Mouse (Mus musculus): ENCODE measurements around the gene Spata13. TPM values are rescaled to one million over a fixed set of nuclear protein-coding genes. Genes with fewer than 3 reads are reported as not detected.

Spata13 gene
- 1 to 10 TPM; 3.8 to 4.9 TPM for total RNA-seq (2021)
- long read RNA-seq, experiment 1, partial matches to known transcripts, result 0 of 1 reads
- long read RNA-seq, experiment 1, other reads (novel, unspliced or antisense), result 1 of 1 reads
- long read RNA-seq, experiment 2, full-length matches to known transcripts, result 1 of 2 reads
- long read RNA-seq, experiment 2, partial matches to known transcripts, result 0 of 2 reads
- long read RNA-seq, experiment 2, other reads (novel, unspliced or antisense), result 1 of 2 reads

DNA sequence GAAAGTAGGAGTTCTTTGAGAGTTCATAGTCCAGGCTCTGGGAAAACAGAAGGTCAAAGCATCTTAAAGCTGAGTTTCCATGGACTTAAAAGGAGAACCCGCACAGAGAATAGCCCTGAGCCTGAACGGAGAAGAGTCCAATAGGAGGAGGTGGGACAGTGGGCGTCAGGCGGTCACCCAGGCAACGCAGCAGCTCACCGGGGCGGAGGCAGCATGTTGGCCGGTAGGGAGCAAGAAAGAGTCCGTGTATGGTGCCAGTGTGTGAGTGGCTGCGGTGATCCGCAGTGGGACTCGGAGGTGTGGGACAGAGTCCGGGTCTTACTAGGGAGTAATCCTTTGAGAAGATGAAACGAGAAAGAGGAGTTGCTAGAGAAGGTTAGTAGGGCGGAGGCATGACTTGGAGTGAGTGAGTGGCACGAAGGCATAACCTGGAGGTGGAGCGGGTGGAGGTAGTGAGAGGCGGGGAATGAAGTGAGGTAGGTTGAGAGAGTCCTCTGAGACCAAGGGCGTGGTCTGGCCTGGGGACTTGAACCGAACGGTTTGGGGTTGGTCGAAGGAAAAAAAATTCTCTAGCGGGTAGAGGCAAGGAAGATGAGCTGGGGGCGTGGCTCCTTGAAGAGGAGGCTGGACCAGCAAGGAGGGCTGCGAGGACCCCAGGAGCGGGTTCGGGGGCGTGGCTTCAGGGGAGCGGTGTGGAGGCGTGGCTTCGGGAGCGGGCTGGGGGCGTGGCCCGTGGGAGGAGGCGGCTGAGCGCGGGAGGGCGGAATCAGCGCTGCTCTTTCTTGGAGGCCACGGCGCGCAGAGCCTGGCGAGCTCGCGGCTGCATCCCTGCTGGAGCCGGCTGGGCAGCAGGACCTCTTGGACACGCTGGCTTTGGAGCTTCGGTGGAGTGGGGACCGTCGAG, at the start of gene Spata13:
Spata13 (plus strand) TSS at position 41 of the 904 bp plus-strand sequence.
- DNase-seq, result peak; percentile 74

DNA sequence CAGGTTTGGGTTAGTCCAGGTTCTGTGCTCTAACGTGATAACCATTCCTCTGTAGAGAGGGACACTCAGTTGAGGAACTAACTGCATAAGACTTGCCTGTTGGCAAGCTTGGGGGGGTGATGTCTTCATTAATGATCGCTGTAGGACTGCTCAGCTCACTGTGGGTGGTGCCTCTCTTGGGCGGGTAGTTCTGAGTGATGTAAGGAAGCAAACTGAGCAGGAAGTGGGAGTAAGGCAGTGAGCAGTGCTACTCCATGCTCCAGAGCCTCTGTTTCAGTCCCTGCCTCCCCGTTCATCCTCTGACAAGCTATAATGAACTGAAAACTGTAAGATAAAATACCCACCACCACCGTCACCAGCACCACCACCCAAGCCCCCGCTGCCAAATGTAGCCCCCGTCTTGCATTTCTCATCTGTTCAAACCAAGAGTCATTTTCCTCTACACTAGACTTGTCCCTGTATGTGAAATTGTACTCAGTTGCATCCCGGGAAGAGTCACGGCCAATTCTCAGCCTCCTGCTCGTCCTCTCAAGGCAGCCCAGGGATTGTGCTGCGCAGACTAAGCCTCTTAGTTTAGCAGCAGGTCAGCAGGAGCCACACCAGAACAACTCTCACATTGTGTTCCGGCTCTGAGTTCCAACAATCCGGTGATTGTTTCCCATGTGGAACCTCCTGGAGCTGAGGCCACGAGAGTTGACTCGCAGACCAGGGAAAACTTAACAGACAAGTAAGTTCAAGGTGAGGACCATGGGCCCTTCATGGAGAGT, 46.9 kb upstream of the Spata13 start:
- DNase-seq, result no peak

DNA sequence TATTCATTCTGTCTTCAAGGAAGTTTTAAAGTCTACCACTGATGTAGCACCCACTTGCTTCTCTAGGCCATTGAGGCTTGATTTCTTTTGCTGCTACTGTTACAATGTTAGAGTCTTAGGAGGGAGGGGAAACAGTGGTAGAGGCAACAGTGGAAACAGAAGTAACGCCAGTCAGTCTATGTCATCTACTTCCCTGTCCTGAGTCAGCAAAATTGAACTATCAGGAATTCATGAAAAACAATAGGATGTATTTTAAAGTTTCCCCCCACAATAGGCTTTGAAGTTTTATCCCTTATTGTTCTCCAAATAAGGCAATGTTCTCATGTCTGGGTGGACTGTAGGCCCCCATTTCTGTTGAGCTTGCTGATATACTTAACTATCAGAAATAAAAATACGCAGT, 44.8 kb upstream of the Spata13 start:
- DNase-seq, result no peak

DNA sequence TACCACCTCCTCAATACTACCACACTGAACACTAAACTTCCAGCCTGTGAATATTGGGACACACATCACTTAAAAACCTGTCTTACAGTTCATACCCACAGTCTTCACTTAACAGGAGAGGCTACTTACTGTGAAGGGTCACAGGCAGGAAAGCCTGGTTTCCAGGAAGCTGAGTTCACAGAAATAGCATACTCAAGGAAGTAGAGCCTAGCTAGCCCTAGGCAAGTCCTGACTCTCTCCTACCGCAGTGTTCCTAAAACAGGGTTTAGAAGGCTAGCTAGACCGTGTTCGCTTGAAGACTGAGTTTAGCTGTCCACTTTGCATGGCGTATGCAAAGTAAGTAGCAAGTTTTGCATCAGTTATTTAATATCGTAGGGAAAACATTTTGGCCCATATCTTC, 41.5 kb upstream of the Spata13 start:
- no peak for DNase-seq

DNA sequence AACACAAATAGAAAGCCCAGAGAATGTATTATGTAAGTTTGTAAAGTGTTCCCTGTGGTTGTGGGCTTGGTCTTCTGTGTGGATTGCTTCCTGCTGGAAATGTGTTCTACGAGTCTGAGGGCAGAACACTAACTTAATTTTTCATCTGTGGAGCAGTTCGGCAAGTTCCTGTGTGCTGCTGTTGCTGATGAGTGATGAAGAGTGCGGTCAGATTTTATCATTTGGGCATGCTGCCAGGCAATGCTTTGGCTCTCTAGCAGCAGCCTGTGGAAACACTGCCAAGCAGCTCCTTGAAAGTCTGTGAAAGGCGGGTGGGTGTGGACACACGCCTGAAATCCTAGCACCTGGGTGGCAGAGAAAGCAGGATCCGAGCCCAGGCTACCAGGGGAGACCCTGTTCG, 41.0 kb upstream of the Spata13 start:
- peak; percentile 9 for DNase-seq

DNA sequence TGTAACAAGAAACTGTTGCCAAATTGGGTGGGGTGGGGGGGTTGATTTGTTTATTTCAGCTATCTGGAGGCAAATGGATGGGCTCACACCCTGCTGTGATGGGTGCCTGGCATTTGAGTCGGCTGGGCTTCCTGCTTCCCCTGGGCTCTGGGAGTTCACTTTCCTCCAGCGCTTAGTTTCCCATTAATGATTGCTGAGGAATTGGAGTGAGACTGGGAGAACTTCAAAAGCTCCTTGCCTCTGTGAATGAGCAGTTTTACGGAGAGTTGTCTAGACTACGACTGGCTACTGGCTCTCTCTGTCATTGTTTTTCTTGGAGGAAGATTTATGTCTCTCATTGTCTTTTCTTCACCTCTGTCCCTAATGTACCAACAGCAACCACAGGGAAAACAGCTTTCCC, 36.2 kb upstream of the Spata13 start:
- no peak for DNase-seq

DNA sequence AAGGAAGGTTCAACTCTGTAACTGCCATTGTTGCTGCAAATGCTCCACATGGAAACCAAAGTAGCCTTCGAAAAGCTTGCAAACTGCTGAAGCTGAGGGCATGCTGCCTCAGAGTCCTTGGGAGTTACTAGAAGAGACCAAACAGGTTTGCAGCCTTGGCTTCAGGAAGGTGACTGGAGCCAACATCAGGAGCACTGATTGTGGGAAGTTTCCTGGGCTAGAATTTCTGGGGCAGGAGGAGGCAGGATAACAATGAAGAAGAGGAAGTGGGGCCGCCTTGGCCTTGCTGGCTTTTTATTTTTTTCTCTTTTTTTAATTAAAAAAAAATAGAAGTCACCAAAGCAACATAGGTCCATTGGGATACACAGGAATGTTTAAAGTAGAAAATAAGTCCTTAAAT, 34.8 kb upstream of the Spata13 start:
- DNase-seq, result peak; percentile 8

DNA sequence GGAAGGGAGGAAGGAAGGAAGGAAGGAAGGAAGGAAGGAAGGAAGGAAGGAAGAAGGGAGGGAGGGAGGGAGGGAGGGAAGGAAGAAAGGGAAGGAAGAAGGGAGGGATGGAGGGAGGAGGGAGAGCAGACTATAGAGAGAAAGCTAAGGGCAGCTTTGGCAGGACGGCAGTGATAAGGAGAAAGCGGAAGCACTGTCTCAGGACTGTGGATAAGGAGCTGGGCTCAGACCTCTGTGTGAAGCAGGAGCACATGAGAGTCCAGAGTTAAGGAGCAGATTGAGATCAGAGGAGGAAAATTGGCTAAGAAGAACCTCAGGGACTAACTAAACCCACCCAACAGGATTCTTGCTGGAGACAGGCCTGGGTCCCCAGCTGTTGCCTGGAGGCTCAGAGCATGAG, 28.2 kb upstream of the Spata13 start:
- no peak for DNase-seq

DNA sequence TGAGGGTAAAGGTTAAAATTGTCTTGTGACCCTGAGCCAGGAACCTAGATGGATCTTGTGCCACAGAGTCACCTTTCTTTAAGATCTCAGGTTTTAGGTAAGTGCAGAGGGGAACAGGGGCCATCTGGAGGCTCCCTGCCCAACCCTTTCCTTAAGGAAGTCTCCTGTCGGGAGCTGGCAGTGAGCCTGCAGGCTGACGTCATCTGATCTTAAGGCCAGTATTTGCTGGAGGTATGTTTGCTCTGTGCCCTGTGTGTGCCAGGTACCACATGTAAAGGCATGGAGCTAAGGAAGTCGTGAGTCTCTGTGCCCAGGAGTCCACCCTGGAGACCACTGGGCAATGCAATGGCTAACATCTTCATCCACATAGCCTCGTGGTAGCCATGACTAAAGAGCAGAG, 27.6 kb upstream of the Spata13 start:
- DNase-seq, result no peak

DNA sequence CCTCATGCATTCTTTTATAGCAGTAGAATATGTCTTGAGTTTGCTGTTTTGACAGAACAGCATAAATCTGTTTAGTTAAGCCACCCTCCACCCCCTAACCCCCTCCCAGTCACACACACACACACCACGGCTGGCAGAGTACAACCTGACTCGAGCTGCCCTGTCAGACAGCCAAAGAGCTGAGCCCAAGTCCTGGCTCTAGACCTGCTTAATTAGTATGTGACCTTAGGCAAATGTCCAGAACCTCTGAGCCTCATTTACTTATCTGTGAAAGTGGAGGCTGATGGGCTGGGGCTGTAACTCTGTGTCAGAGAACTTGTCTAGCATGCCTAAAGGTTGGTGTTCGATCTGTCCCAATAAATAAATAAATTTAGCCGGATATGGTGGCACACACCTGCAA, 26.1 kb upstream of the Spata13 start:
- no peak for DNase-seq

DNA sequence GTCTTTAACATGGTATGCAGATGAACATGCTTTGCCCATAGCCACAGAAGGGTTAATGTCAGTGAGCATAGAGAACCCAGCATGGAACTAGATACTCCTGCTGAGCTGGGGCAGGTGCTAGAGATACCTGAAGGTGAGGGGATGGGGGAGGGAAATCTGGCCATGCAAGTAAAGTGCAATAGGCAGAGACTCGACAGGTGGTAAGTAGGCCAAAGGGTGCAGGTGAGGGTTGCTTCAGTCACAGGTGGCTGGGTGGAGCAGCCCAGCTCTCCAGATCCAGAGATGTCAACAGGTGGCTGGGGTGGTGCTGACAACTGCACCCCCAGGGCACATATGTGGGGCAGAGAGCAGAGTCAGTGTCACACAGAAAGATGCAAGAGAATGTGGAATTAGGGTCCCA, 24.6 kb upstream of the Spata13 start:
- no peak for DNase-seq

DNA sequence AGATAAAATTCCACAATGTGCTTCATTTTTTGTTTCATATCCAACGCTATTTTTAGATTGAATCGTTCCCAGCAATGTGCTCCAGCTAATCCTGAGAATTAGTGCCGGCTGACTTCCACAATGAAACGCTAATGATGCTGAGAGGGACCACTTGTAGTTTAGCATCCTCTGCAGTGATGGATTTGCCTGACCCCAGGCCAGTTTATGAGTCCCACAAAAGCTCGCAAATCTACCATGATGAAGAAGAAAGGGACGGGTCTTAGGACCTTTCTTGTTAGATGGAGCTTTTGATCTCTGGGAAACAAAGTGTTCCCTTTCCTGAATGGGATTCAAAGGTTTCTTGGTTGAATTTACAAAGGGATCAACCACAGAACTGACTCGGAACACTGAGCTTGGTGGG, 21.1 kb upstream of the Spata13 start:
- DNase-seq, result no peak

DNA sequence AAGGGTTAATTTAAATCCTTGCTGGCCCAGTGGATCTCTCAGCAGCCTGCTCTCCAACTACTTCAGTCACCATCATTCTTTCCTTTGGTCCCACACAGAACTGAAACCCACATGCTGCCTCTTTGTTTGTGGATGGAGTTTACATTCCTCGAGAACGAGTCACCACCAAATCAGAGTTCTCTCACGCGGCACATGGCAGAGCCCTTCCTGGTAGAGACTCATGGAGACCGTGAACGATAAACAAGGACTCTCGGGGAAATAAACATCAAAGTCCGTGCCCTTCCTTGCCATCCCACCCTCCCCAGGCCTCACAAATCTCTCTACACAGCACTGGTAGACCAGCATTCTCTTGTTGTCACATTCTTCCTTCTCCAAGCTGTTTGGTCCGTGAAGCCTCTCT, 12.7 kb upstream of the Spata13 start:
- no peak for DNase-seq

DNA sequence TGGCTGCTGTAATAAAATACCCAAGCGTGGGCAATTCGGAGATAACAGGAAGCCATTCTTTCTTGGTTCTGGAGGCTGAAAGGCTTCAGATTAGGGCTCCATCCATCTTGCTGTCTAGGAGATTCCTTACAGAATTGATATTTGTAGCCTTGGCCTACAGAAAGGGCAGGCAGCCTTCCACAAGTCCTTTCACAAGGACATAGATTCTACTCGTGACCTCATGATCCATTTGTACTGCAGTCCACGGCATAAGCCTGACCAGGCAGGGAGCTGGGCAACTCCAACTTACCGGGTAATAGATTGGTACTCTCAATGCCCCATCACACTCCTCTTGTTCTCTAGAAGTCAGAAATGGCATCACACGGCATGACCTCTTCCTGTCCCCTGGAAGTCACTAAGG, 8.3 kb upstream of the Spata13 start:
- DNase-seq, result no peak

DNA sequence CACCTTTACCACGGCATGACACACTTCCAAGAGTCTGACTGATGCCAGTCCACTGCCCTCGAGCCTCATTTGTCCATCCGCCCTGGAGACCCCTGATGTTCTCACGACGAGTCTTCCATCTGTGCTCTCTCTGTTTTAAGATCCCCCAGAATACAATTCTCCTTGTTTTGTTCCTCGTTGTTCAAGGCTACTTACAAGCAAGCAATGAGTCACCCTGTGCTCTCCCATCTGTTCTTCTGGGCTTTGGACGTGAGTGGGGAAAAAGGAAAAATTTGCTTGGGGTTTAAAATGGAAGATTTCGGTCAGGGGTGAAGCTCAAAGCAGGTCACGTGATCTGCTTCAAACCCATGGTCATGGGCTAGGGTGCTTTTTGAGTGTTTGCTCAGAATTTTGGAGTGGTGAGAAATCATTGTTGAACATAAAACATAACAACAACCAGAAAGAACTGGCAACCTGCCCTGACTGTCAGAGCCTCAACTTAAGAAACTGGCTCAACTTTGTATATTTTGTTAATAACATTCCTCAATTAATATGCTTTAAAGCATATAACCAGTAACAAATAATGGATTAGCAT, 3.8 kb upstream of the Spata13 start:
- DNase-seq, result no peak

DNA sequence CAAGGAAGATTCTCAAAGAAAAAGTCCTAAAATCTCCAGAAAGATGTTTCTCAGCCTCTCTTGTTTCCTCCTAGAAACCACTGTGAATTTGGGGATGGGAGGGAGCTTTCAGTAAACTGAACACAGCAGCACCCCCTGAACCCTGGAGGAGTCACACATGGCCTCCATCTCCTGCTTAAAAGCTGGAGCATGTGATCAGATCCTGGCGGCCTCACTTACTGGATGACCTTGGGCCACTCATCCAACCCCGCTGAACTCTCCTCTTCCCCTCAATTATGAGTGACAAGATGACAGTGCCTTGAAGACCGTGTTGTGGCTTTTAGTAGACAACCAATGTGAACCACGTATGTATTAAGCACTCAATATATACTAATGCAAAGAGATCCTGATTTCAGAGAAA, 2.8 kb upstream of the Spata13 start:
- no peak for DNase-seq

DNA sequence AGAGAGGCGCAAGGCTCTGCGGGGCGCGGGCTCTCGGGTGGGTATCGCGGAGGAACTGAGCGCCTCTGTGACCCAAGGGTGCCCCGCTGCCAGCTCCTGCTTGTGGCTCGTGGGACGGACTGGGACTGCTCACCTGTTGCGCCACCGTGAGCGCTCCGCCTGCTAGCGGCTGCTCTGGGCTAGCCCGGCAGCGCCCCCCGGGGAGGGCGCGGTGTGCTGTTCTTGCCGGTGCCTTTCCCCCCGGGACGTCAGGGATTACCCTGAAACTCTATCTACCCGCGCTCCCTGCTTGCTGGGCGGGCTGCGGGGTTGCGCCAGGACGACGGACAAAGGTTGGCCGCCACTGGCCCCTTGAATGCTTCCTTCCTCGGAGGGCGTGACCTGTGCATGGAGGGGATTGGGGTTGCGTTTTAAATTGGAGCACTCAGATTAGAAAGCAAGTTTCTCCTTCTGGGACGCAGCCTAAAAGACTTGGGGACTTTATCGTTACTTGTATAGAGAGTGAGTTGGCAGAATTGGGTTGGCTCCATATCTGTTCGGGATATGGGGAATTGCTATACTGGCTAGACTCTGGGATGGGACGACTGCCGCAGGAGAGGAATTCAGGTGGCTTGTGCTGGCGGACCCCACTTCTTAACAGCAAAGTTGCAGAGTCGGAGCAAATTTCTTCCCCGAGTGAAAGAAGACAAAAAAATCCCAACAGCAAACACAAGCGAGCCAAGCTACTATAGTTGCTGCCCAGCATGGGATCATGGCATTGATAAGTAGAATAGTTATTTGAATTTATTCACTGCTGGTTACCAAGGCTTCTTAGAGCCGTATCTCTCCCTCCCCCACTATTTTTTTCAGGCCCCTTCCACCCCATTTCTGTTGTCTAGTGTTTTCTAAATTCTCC, 1.3 kb downstream of the Spata13 start:
- DNase-seq, result peak; percentile 41

DNA sequence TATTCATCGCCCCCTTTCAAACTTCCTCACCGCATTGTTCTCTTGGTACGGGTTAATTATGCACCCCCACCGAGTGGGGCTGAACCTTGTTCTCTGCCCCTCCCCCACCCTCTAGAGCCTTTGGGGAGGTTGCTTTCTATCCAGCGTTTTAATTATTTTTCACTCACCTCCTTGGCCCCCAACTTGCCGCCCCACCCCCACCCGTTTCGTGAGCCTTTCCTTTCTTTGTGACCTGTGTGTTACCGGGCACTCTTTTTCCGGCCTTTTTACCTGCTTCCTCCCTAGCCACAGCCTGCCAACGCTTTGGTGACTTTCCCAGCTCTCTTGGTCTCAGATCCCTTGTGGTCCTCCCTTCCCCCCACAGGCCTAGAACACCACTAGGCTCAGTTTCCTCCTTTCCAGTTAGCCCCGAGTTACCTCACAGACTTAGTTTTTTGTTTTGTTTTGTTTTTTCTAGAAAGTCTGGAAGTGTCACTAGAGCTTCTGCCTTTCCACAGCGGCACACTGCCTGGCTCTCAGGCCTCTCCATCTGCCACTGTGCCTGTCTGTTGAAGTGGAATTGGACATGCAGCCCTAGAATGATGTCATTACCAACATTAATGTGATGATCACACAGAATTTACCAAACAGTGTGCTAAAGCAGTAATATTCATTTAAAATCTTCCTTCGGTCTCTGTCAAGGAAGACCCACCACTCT, 2.3 kb downstream of the Spata13 start:
- DNase-seq, result no peak

DNA sequence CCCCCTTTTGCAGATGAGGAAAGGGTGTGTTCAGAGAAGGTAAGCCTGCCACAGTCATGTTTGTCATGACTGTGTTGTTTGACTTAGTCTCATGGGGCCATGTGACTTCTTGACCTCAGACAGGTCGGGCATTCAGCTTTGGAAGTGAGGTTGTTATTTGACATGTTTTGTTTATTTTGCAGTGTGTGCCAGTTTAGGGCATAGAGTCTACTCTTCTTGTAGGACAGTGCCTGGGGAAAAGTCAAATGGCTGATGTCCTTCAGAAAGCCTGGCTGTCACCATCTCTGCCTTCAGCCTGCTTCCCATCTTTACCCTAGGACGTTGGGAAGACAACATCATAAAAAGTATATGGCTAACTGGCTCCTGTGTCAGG, 2.8 kb downstream of the Spata13 start:
- DNase-seq, result no peak

DNA sequence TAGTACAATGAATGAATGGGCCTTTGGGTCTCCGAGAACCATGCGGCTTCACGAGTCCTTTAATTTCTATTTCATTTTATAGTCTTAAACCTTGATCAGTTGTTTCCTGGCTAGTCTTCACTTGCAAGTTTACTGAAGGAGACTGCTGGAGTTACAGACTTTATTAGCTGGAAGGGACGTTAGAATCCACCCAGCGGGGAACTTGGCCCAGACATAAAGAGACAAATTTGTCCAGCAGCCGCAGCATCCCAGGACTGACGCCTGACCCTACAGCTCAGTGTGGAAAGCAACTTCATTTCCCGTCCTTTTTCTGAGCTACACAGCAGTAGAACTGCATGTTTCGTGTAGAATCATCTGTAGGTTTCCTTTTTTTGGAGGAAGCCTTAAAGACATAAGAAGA, 3.2 kb downstream of the Spata13 start:
- no peak for DNase-seq

DNA sequence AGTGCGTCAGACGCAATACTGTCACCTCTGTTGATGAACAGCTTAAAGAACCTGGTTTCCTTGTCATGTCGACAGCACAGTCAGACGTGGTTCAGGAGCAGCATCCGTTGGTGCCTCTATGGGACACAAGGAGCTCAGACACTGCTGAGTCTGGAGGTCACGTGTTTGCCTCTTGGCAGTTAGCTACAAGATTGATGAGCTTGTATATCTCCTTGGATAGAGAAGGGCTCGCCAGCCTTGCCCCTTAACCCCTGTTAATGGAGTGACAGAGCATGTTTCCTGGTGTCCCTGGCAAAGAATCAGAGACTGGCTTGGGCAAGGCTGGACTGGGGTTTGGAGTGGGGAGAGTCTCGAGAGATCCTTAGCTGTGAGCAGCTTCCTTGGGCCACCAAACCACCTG, 4.4 kb downstream of the Spata13 start:
- DNase-seq, result no peak
